ENCODE assay signal across 19 mouse cellular contexts in genomic region chr8:78065890-78066493, GRCm38 (mm10).
DNase-seq lines count a peak whose midpoint lies in the region; ATAC-seq lines count a peak whose summit lies in the region.
"Had no signal": no experiment of that assay in that cellular context is flagged by ENCODE, and none has a peak within 500 bp of the region (broad histone marks: within the 10 kb centered on the region; RNA-seq: fewer than 3 reads in every experiment).

No protein-coding gene starts in this region.

- 36% methylated on average over 10 of the region's 10 CpGs for WGBS in neural tube, embryonic 15.5 days
- whole genome bisulfite sequencing in embryonic facial prominence, embryonic 12.5 days = 28% methylated on average over 10 of the region's 10 CpGs
- 34% methylated on average over 10 of the region's 10 CpGs for WGBS in neural tube, embryonic 11.5 days

- no peak overlapping the region for H3K9ac ChIP-seq in neural tube, embryonic 15.5 days (replicated peaks)
- H3K9ac ChIP-seq in embryonic facial prominence, embryonic 12.5 days = peak overlapping the region; percentile 10; the same call in 1 of the 2 replicates
- no peak overlapping the region for H3K9ac ChIP-seq in neural tube, embryonic 11.5 days (ENCODE audit: low read length)
- H3K9ac ChIP-seq: forebrain, embryonic 12.5 days; heart, embryonic 13.5 days; hindbrain, embryonic 13.5 days had no signal

- H3K4me3 ChIP-seq in neural tube, embryonic 15.5 days (replicated peaks) = no peak overlapping the region
- H3K4me3 ChIP-seq in embryonic facial prominence, embryonic 12.5 days = no peak overlapping the region
- no peak overlapping the region for H3K4me3 ChIP-seq in neural tube, embryonic 11.5 days (ENCODE audit: low read depth, low read length)
- H3K4me3 ChIP-seq: forebrain, embryonic 12.5 days; heart, embryonic 13.5 days; hindbrain, embryonic 13.5 days had no signal

- H3K27me3 ChIP-seq in neural tube, embryonic 15.5 days (replicated peaks) = peaks cover 7% of the 10 kb centered on the region; the same call in 1 of the 2 replicates
- H3K27me3 ChIP-seq in embryonic facial prominence, embryonic 12.5 days = peaks cover 7% of the 10 kb centered on the region; the same call in 1 of the 2 replicates
- H3K27me3 ChIP-seq in neural tube, embryonic 11.5 days (ENCODE audit: control insufficient read depth, insufficient read depth, low read length) = 0 out of 2 replicates have a peak, but pooled peaks cover 2% of the 10 kb centered on the region

- DNase-seq in neural tube, embryonic 10.5 days (ENCODE audit: extremely low spot score, low spot score) = peak; percentile 20
- peak; percentile 61 for DNase-seq in ES-CJ7 (ENCODE audit: low read depth, low spot score)
- DNase-seq in neural tube, embryonic 11.5 days (ENCODE audit: low spot score) = peak; percentile 32
- no peak for DNase-seq in layer of hippocampus, postnatal 10 days (ENCODE audit: low spot score in 2 of 2)
- no peak for DNase-seq in adrenal gland, adult 18-20 months (ENCODE audit: low spot score in 2 of 2)
- no peak for DNase-seq in kidney, postnatal 4 days
- DNase-seq: adrenal gland, postnatal 14 days; cerebellum, adult 18-20 months; cerebellum, adult 9-11 months; gastrocnemius, postnatal 25 days; heart, postnatal 4 days had no signal

- no peak overlapping the region for H3K27ac ChIP-seq in neural tube, embryonic 15.5 days (replicated peaks)
- no peak overlapping the region for H3K27ac ChIP-seq in embryonic facial prominence, embryonic 12.5 days
- no peak overlapping the region for H3K27ac ChIP-seq in neural tube, embryonic 11.5 days (ENCODE audit: low read depth, low read length)
- H3K27ac ChIP-seq: forebrain, embryonic 12.5 days; heart, embryonic 13.5 days; hindbrain, embryonic 13.5 days; hindbrain, postnatal 0 days had no signal

- H3K4me2 ChIP-seq in neural tube, embryonic 15.5 days = no peak overlapping the region
- no peak overlapping the region for H3K4me2 ChIP-seq in embryonic facial prominence, embryonic 12.5 days (replicated peaks)
- no peak overlapping the region for H3K4me2 ChIP-seq in neural tube, embryonic 11.5 days (ENCODE audit: low read depth)
- H3K4me2 ChIP-seq: forebrain, embryonic 12.5 days; heart, embryonic 13.5 days; hindbrain, embryonic 13.5 days had no signal

- H3K36me3 ChIP-seq in neural tube, embryonic 15.5 days = no peaks in the 10 kb centered on the region
- no peaks in the 10 kb centered on the region for H3K36me3 ChIP-seq in embryonic facial prominence, embryonic 12.5 days
- H3K36me3 ChIP-seq in neural tube, embryonic 11.5 days (ENCODE audit: control insufficient read depth, insufficient read depth, low read length) = no peaks in the 10 kb centered on the region
- H3K36me3 ChIP-seq: forebrain, embryonic 12.5 days; G1E; heart, embryonic 13.5 days; hindbrain, embryonic 13.5 days had no signal

- peaks cover 15% of the 10 kb centered on the region for H3K4me1 ChIP-seq in neural tube, embryonic 15.5 days
- peaks cover 6% of the 10 kb centered on the region; the same call in 1 of the 2 replicates for H3K4me1 ChIP-seq in embryonic facial prominence, embryonic 12.5 days
- H3K4me1 ChIP-seq in neural tube, embryonic 11.5 days (ENCODE audit: control insufficient read depth, insufficient read depth, low read length) = no peaks in the 10 kb centered on the region

- no peaks in the 10 kb centered on the region for H3K9me3 ChIP-seq in neural tube, embryonic 15.5 days (replicated peaks)
- no peaks in the 10 kb centered on the region for H3K9me3 ChIP-seq in embryonic facial prominence, embryonic 12.5 days
- H3K9me3 ChIP-seq in neural tube, embryonic 11.5 days (ENCODE audit: control insufficient read depth, low read length) = no peaks in the 10 kb centered on the region
- H3K9me3 ChIP-seq: forebrain, embryonic 12.5 days; G1E; heart, embryonic 13.5 days; hindbrain, embryonic 13.5 days had no signal

- no peak for ATAC-seq in neural tube, embryonic 15.5 days (ENCODE audit: low FRiP score)
- no peak for ATAC-seq in embryonic facial prominence, embryonic 12.5 days (ENCODE audit: insufficient number of reproducible peaks, insufficient read depth, low FRiP score, low TSS enrichment)
- ATAC-seq in neural tube, embryonic 11.5 days (ENCODE audit: insufficient read depth, low FRiP score, low TSS enrichment) = no peak
- ATAC-seq: forebrain, embryonic 16.5 days; hindbrain, postnatal 0 days had no signal

Comparison
In these comparisons a context has a peak if more than half of its experiments do, and no peak if none do; other contexts are left out.
1. DNase-seq: peak in neural tube, embryonic 10.5 days (single experiment), ES-CJ7 (single experiment) and neural tube, embryonic 11.5 days (single experiment); none in layer of hippocampus, postnatal 10 days (0 of 2), adrenal gland, adult 18-20 months (0 of 2) and kidney, postnatal 4 days (0 of 2).